Comparison of ENCODE assay signal across 15 mouse cellular contexts in the genomic region with DNA sequence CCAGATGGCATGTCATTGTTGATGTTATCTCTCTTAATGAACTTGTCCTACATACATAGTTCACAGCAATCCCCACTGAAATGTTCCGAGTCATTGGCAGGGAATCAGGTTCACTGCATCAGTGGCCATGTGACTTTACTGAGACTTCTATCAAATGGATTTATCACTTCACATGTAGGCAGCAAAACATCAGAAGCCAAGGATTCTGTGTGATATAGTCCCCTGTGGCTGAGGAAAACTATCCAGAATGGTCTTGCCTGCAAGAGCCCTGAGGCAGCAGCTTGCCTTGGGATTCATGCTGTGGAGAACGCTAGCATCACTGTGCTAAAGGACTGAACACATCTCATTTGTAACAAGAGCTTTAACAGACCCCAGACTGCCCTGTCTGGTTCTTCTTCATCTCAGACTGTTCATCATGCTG.
DNase-seq lines count a peak whose midpoint lies in the region; ATAC-seq and TF ChIP-seq lines count a peak whose summit lies in the region.
"Had no signal": no experiment of that assay in that cellular context is flagged by ENCODE, and none has a peak within 500 bp of the region (broad histone marks: within the 10 kb centered on the region; RNA-seq: fewer than 3 reads in every experiment).

No protein-coding gene starts in this region.

- no peak for TF ChIP-seq EP300 in stomach, postnatal 0 days (optimal IDR thresholded peaks at IDR 0.05)

- no peaks in the 10 kb centered on the region for H3K36me3 ChIP-seq in kidney, embryonic 14.5 days (ENCODE audit: control insufficient read depth, insufficient read depth, low read length)
- no peaks in the 10 kb centered on the region for H3K36me3 ChIP-seq in stomach, embryonic 14.5 days (ENCODE audit: control insufficient read depth, insufficient read depth, low read length)
- H3K36me3 ChIP-seq in stomach, postnatal 0 days (ENCODE audit: control insufficient read depth, insufficient read depth, low read length) = no peaks in the 10 kb centered on the region
- H3K36me3 ChIP-seq: embryonic facial prominence, embryonic 12.5 days; liver, embryonic 13.5 days had no signal

- no peak for TF ChIP-seq CTCF in stomach, postnatal 0 days (IDR thresholded peaks at IDR 0.05; ENCODE audit: low read depth)

- H3K4me3 ChIP-seq in kidney, embryonic 14.5 days (ENCODE audit: low read length) = no peak overlapping the region
- H3K4me3 ChIP-seq in stomach, embryonic 14.5 days (ENCODE audit: low read depth, low read length) = no peak overlapping the region
- no peak overlapping the region for H3K4me3 ChIP-seq in stomach, postnatal 0 days (ENCODE audit: low read depth, low read length)
- H3K4me3 ChIP-seq: embryonic facial prominence, embryonic 12.5 days; liver, embryonic 13.5 days had no signal

- no peaks in the 10 kb centered on the region for H3K27me3 ChIP-seq in kidney, embryonic 14.5 days (ENCODE audit: control insufficient read depth, insufficient read depth, low read length)
- H3K27me3 ChIP-seq in stomach, embryonic 14.5 days (ENCODE audit: control insufficient read depth, insufficient read depth, low read length) = no peaks in the 10 kb centered on the region
- no peaks in the 10 kb centered on the region for H3K27me3 ChIP-seq in stomach, postnatal 0 days (ENCODE audit: control insufficient read depth, insufficient read depth, low read length)
- H3K27me3 ChIP-seq: embryonic facial prominence, embryonic 12.5 days; liver, embryonic 13.5 days had no signal

- WGBS in kidney, embryonic 14.5 days = 26% methylated on average over 2 of the region's 2 CpGs
- WGBS in stomach, embryonic 14.5 days = 48% methylated on average over 2 of the region's 2 CpGs
- WGBS in stomach, postnatal 0 days = 53% methylated on average over 2 of the region's 2 CpGs

- H3K9me3 ChIP-seq in kidney, embryonic 14.5 days (ENCODE audit: control insufficient read depth, low read length) = no peaks in the 10 kb centered on the region
- no peaks in the 10 kb centered on the region for H3K9me3 ChIP-seq in stomach, embryonic 14.5 days (ENCODE audit: control insufficient read depth, low read depth, low read length)
- no peaks in the 10 kb centered on the region for H3K9me3 ChIP-seq in stomach, postnatal 0 days (ENCODE audit: control insufficient read depth, low read length)
- H3K9me3 ChIP-seq: embryonic facial prominence, embryonic 12.5 days; liver, embryonic 13.5 days had no signal

- peak; percentile 49; the same call in 1 of the 2 replicates for ATAC-seq in cerebellum, adult (ENCODE audit: insufficient number of reproducible peaks, low FRiP score, low TSS enrichment)
- 0 out of 2 replicates have a peak, but pooled peaks have one; percentile 32 for ATAC-seq in kidney, embryonic 14.5 days (ENCODE audit: low FRiP score, low TSS enrichment)
- peak; percentile 53; the same call in 1 of the 2 replicates for ATAC-seq in stomach, embryonic 14.5 days (ENCODE audit: insufficient number of reproducible peaks, insufficient read depth, low FRiP score, low read depth)
- no peak for ATAC-seq in stomach, postnatal 0 days (ENCODE audit: low FRiP score, low TSS enrichment)
- ATAC-seq: intestine, postnatal 0 days had no signal

- H3K9ac ChIP-seq in kidney, embryonic 14.5 days (ENCODE audit: low read depth, low read length) = no peak overlapping the region
- H3K9ac ChIP-seq in stomach, embryonic 14.5 days (replicated peaks; ENCODE audit: low read depth, low read length) = no peak overlapping the region
- H3K9ac ChIP-seq in stomach, postnatal 0 days (ENCODE audit: low read length) = no peak overlapping the region
- H3K9ac ChIP-seq: embryonic facial prominence, embryonic 12.5 days; liver, embryonic 13.5 days had no signal

- DNase-seq in cerebellum, adult 11-12 months = no peak
- no peak for DNase-seq in kidney, postnatal 10 days
- DNase-seq in stomach, postnatal 0 days (ENCODE audit: low spot score) = no peak
- no peak for DNase-seq in spleen, postnatal 14 days (ENCODE audit: low spot score in 2 of 2)
- no peak for DNase-seq in left cerebral cortex, adult 8-10 months (ENCODE audit: low spot score in 2 of 2)
- DNase-seq: adrenal gland, adult 8-10 months; heart, adult 18-20 months; heart, postnatal 10 days; liver, embryonic 13.5 days; spleen, adult 18-20 months had no signal

- no peaks in the 10 kb centered on the region for H3K4me1 ChIP-seq in kidney, embryonic 14.5 days (ENCODE audit: control insufficient read depth, insufficient read depth, low read length)
- no peaks in the 10 kb centered on the region for H3K4me1 ChIP-seq in stomach, embryonic 14.5 days (ENCODE audit: control insufficient read depth, insufficient read depth, low read length)
- no peaks in the 10 kb centered on the region for H3K4me1 ChIP-seq in stomach, postnatal 0 days (replicated peaks; ENCODE audit: control insufficient read depth, insufficient read depth)
- H3K4me1 ChIP-seq: embryonic facial prominence, embryonic 12.5 days; liver, embryonic 13.5 days had no signal

- H3K27ac ChIP-seq in kidney, embryonic 14.5 days (ENCODE audit: low read depth, low read length) = no peak overlapping the region
- H3K27ac ChIP-seq in stomach, embryonic 14.5 days (ENCODE audit: low read length) = no peak overlapping the region
- no peak overlapping the region for H3K27ac ChIP-seq in stomach, postnatal 0 days (replicated peaks)
- H3K27ac ChIP-seq: embryonic facial prominence, embryonic 12.5 days; liver, embryonic 13.5 days had no signal

- H3K4me2 ChIP-seq in kidney, embryonic 14.5 days (replicated peaks; ENCODE audit: low read depth, low read length) = no peak overlapping the region
- no peak overlapping the region for H3K4me2 ChIP-seq in stomach, embryonic 14.5 days (replicated peaks; ENCODE audit: low read depth, low read length)
- no peak overlapping the region for H3K4me2 ChIP-seq in stomach, postnatal 0 days (replicated peaks; ENCODE audit: low read depth)
- H3K4me2 ChIP-seq: embryonic facial prominence, embryonic 12.5 days; liver, embryonic 13.5 days had no signal
